Mouse (Mus musculus) ovary, postnatal 14 days (tissue): ENCODE measurements around the gene Nt5c2.
A peak's percentile ranks its signal among the peaks of the same experiment; 100 is the strongest.
"Not testable (repeated sequence)": the region's sequence is repeated elsewhere in the genome, so short reads cannot be mapped to it uniquely, and the experiment has no call there.

Experiments
- DNase-seq: peaks from one replicate; pipeline ENCODE4 v3.0.0; 2022; ENCODE audit warnings: low spot score

Nt5c2 gene

DNA sequence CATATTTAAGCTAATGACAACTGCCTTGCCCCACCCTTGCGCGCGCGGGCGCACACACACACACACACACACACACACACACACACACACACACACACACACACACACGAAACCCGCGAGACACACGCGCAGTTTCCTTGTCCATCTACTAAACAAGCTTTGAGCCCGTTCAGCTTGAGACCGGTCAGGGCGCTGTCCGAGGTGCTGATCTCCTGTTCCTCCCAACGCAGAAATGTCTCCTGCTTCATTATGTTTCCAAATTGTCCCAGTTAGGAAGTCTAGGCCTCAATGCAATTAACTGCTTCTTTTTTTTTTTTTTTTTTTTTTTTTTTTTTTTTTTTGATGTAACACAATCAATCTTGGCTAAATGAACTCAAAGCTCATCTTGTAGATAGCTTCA is 1.5 kb upstream of the Nt5c2 start:
- peak; percentile 75 for DNase-seq

DNA sequence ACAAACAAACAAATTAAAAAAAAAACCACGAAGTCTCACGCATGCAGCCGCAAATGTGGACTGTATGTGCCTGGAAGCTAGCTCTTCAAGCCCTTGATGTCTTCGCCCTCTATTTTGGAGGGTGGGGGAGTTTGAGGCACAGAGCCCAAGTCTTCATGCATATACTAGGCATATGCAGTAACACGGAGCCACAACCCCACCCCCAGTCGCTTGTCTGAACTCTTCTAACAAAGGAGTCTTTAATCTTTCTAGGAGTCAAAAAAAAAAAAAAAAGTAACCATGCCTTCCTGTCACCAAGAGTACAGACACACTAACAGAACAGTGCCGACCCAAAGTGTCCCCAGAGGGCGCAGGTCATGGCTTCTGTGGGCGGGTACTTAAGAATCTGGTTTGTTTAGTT is 1.0 kb upstream of the Nt5c2 start:
- no peak for DNase-seq

DNA sequence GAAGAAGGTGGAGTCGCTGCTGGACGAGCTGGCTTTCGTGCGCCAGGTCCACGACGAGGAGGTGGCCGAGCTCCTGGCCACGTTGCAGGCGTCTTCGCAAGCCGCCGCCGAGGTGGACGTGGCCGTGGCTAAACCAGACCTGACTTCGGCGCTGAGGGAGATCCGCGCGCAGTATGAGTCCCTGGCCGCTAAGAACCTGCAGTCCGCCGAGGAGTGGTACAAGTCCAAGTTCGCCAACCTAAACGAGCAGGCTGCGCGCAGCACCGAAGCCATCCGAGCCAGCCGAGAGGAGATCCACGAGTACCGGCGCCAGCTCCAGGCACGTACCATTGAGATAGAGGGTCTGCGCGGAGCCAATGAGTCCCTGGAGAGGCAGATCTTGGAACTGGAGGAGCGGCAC is 443 bp upstream of the Nt5c2 start:
- DNase-seq = no peak

DNA sequence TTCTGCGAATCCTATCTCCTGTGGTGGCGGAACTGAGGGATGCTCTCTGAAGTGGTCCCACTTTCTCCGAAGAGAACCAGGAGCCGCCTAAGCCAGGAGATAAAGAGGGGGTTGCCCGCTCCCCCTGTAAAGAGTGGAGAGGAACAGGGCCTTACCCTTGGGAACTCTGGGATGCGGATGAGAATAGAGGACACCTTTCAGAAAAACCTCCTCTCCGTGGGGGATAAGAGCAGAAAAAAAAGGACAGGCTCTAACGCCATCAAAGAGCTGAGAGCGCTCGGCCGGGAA is 850 bp downstream of the Nt5c2 start:
- no peak for DNase-seq

DNA sequence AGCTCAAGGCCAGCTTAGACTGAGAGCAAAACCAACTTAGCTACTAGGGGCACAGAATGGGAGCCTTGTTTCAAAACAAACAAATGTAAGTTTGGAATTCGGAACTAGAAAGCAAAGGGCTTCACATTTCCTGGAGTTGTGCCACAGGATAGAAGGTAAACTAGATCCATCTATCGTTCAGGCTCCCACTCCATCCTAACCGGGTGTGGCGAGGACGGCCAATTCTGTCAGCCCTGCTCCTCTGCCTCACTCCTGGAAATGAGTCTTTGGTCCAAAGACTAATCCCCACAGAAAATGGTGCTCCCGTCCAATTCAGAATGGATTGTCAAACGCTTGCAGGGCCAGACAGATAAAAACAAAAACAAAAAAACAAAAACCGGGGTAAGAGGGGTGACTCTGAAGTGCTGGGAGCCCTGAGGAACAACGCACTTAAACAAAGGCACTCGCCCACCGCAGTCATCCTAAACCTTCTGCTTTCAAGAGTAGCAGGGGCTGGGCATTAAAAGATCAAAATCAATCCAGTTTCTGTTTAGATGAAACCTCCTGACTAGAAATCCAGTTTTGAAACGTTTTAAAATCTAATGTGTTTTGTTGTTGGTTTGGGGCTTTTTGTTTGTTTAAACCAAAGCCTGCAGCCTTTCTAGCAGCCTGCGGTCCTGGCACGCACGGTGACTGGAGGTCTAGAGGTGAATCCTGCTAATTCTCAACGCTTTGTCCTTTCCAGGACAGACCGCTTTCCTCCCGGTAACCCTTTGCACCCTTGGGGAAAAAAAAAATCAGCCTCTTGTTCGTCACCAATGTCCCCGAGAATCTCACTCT is 1.4 kb downstream of the Nt5c2 start:
- DNase-seq = no peak

DNA sequence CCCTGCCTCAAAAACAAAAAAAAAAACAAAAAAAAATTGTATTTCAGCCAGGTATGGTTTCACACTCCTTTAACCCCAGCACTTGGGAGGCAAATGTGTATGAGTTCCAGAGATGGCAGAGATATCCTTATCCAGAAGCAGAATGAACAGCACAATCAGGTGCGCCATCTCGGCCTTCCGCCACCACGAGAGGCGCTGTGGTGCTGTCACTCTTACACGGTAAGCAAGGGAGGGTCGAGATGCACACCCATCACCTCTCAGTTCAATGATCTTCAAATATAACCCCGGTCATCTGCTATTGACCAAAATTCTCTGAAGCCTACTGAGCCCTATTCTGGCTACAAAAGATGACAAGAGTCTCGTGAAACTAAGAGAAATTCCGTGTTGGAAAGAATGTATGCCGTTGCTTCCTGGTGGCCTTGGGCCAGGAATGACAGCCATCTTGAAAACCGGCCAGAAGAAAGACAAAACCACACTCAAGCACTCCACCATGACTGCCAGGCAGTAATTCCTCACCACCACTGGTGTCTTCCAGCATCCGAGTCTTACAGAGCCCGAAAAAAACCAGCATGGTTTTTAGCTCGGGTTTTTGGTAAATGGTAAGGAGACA is 2.3 kb downstream of the Nt5c2 start:
- no peak for DNase-seq

DNA sequence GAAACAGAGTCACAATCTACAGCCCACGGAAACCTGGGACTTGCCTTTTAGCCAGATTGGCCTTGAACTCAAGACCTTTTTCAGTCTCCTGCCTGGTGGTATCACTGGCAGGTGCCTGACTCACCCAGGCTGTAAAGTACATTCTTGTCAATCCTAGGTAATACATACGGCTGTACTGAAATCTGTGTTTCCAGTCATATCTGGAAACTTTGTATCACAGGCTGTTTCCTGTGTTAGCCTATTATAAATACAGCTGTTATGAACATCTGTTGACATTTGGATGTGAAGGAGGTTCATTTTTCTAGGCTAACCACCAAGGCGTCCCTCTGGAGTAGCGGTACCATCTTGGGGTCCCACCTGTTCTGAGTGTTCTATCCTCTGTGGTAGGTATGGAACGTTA is 5.0 kb downstream of the Nt5c2 start:
- DNase-seq = no peak

DNA sequence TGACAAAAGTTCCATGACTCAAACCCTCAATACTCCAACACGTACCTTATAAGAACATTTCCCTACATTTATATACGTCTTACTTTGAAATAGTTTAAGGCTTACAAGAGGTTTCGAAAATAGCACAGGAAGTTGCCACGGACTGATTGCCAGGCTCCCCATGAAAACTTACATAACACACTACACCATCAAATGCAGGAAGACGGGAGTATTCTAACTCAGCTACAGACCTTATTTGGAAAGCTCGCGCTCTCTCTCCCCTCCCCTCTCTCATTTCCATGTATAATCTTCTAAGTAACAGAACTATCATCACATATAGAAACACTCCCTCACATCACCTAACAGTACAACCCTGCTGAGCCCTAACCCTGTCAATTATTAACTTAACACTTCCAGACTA is 5.5 kb downstream of the Nt5c2 start:
- DNase-seq = no peak

DNA sequence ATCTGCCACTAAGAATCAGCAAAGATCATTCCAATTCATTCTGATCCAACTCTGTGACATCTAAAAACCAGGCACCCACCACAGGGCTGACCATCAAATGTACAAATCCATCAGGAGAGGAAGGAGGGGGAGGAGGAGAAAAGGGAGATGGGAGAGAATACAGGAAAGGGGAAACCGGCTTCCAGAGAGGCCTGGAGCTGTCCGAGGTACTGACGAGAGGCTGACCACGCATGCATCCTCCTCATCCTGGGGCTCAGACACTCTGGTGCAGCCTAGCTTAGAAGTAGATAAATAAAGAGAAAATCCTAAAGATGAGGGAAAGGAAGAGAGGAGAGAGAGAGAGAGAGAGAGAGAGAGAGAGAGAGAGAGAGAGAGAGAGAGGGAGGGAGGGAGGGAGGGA is 8.6 kb downstream of the Nt5c2 start:
- peak; percentile 62 for DNase-seq

DNA sequence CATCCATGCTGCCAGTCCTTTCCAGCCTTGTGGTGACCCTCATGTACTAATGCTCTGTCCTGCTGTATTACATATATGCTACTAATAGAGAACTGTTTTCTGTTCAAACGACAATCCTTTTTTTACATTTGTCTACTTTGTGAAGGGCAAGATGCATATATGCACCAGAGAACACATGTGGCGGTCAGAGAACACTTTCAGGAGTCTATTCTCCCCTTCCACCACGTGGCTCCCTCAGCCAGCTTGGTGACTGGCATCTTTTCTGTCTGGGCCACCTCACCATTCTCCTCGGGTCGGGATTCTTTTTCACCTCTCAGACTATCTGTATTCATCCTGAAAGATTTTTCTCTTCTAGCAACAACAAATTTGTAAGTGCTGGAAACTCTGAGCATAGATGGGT is 9.1 kb downstream of the Nt5c2 start:
- DNase-seq = no peak

DNA sequence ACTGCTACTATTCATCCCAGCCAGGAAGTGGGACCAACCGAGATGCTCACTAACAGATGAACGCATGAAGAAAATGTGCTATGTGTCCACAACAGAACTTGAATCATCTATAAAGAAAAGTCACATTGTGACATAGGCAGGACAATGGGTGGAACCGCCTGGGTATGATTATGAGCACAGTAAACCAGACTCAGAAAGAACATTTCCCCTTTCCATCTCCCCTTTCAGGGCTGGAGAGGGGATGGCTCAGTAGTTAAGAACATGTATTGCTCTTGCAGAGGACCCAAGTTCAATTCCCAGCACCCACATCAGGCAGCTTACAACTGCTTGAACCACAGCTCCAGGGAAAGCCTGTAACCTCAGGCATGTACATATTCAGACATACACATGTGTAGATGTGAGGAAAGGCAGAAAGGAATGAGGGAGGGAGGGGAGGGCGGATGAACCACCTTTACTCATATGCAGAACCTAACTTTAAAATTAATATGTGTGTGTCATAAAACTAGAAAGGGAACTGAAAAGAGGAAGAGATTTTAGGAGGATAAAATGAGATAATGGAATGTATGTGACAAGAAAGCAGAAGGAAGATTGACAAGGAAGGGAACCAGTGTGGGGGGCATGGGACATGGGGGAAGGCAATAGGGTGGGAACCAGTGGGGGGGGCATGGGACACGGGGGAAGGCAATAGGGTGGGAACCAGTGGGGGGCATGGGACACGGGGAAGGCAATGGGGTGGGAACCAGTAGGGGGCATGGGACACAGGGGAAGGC is 11.0 kb downstream of the Nt5c2 start:
- DNase-seq = no peak

DNA sequence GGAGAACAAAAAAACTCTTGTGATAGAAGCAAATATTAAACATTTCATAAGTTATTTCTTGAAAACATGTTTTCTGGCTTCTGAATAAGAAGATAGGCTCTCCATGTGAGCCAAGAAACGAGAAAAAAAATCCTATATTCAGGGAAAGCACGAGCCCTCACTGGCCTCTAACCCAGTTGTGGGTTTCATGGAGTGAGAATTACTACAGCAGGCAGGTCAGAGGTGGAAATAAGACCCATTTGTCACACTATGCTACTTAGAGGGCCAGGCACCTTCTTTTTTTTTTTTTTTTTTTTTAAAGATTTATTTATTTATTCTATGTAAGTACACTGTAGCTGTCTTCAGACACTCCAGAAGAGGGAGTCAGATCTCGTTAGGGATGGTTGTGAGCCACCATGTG is 14.6 kb downstream of the Nt5c2 start:
- not testable (repeated sequence) for DNase-seq

DNA sequence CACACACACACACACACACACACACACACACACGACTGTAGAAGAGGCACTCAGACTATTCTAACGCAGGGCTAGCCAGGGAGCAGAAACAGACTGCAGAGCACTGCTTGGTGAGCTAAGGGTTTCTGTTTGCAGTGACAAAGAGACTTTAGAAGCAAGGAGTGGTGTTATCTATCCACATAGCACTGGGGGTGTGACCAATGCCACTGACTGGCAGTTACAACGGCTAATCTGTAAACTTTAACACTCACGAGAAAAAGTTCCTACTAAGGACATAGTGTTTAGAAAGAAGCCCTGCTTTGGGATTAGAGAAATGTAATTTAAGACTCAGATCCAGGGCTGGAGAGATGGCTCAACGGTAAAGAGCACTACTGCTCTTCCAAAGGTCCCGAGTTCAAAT is 15.2 kb downstream of the Nt5c2 start:
- DNase-seq = no peak

DNA sequence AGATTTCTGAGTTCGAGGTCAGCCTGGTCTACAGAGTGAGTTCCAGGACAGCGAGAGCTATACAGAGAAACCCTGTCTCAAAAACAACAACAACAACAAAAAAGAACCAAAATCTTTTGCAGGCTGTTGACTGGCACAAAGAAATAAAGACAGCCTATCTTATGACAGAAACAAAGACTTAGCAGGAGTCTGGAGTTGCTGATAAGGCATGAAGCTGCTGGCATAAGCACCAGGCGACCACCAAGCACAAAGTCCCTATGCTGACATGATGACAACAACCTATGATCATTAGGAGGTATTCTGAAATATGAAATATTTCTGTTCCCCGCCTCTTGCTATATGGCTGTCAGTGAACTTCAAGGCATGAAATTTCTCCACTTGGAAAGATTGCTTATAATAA is 16.0 kb downstream of the Nt5c2 start:
- no peak for DNase-seq

DNA sequence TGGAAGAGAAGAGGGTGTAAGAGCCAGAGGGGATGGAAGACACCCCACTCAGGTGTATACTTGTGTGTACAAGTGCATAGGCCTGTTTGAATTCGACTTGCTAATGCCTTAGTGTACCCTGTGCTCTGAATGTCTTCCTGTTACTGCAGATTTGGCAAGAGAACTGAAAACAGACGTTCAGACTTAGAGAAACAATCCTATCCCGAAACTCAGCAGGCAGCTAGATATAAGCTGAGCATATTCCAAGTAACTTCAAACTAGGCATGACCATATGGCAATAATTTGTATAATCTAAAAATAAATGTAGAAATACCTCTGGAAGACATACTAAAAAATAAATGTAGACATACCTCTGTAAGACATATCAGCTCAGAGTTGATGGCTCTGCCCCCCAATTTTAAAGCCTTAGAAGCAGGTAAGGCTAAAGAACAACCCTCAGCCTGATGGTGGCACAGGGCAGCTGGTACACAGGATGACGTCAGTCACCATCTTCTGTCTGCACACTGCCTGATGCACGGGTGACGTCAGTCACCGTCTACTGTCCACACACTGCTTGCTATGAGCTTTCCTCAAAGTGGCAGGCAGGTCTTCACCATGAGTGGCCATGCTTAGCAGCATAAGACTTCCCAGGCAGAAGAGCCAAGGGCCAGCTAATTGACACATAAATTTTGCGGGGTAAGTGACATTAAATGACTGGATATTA is 16.6 kb downstream of the Nt5c2 start:
- no peak for DNase-seq

DNA sequence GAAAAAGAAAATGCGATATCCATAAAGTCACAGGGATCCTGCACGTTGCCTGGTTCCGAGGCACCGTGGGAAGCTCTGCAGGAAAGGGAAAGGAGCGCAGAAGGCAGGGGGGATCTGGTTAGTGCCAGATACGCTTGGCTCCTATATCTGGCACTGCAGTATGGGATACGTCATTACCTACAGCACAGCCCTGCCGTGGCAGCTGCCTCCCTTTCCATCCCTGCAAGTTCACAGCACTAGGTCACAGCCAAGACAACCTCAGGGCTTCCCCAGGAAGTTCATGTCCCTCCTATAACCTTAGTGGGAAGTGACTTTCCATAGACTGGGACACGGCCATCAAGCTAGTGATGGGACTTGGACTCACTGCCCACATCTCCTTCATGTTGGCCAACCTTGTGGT is 18.9 kb downstream of the Nt5c2 start:
- DNase-seq = no peak

DNA sequence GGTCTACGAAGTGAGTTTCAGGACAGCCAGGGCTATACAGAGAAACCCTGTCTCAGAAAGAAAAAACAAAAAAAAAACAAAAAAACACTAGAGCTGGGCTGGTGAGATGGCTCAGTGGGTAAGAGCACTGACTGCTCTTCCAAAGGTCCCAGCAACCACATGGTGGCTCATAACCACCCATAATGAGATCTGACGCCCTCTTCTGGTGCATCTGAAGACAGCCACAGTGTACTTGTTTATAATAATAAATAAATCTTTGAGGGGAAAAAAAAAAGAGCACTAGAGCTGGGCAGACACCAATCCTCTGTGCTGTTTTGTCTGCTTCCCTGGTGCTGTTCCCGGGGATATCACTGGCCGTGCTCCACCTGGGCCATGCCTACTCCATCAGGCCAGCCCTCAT is 22.6 kb downstream of the Nt5c2 start:
- DNase-seq = not testable (repeated sequence)

DNA sequence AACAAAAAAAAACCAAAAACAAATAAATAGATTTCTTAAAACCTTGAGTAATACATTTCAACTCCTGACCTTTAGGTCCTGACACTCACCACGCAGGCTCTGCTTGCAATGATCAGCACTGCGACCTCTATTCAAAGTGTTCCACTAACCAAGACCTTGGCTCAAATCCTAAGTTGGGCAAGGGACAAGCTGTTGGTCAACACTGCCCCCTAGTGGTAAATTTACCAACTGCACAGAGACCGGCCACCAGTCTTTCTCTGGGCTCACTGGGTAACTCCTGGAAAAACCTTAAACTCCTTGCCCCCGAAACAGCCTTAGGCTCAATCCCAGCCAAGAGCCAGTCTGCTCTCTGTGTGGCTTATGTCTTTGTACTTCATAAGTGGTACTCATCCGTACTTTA is 23.8 kb downstream of the Nt5c2 start:
- DNase-seq = peak; percentile 90

DNA sequence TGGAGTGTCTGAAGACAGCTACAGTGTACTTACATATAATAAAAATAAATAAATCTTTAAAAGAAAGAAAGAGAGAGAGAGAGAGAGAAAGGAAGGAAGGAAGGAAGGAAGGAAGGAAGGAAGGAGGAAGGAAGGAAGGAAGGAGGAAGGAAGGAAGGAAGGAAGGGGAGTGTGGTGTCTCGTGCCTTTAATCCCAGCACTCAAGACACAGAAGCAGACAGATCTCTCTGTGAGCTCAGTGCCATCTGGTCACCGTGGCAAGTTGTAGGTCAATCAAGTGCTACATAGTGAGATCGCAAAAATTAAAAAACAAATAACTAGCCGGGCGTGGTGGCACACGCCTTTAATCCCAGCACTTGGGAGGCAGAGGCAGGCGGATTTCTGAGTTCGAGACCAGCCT is 24.3 kb downstream of the Nt5c2 start:
- not testable (repeated sequence) for DNase-seq

DNA sequence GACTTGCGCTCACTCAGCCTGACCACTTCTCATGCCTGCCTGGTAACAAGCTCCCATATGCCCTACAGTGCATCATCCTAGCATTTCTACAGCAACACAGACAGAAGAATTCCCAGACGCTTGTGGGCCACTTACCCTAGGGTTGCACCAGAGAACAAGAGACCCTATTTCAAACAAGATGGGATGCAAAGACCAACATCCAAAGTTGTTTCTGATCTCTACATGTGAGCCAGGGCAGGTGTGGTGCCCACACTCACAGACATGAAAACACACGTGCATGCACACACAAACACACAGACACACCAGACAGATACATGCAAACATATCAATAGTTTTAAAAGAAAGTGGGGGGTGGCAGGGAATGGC is 24.8 kb downstream of the Nt5c2 start:
- no peak for DNase-seq

DNA sequence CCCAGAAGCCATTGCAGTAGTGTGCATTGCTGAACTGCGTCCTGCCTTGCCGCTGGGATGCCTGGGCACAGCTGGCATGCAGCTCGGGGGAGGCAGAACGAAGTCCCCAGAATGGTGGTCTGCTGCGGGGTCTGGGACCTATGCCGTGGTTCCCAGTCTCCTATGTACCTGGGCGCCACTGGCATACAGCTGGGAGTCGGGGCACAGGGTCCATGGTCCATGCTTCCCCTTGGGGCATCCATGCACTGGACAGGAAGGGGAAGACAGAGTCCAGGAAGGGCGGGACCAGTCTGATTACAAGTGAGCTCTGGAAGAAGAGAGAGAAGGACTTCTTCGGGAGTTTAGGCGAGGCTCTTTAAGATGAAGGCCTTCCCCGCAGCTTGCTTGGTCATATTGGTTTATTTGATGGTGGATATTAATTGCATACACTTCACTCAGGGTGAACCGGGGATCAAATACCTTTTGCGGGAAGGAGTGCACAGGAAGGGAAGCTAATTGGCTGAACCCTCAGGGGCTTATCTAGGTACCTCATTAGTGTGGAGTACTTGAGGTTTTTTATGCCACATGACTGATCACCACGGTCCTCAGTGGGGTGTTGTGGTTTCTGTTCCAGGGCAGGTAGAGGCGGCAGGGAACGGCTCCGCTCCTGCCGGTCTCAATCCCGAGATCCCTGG is 25.3 kb downstream of the Nt5c2 start:
- DNase-seq = no peak
